Mouse (Mus musculus): ENCODE measurements at regions not wholly inside any gene's neighbourhood (a gene's known extent, or its start where the extent isn't known, plus 50 kb on each side); places are given as distances from the start of the nearest gene placed in this dataset.

DNA sequence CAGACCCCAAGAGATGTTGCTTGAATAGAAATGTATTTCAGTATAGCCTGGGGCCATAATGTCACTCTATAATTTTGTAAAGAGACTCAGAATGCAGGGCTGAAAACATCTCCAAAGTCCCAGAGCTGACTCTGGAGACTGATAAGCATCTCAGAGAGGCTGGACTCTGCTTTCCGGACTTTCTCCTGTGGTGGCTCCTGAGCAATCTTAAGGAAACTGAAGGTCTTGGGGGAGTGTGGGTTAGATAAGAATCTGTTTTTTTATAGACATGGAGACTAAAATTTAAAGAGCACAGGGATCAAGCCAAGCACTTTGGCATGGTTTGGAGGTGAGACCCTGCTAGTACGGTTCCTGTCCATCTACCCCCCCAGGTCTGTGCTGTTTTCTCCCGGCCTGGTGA, 92.7 kb upstream of the Mbip start:
- Histone ChIP-seq H3K36me3 (no peaks in the 10 kb centered on the region), H3K27ac (no peak overlapping the region), H3K4me3 (no peak overlapping the region), H3K27me3 (no peaks in the 10 kb centered on the region), H3K4me2 (no peak overlapping the region), H3K9ac (no peak overlapping the region), H3K4me1 (no peaks in the 10 kb centered on the region), H3K9me3 (no peaks in the 10 kb centered on the region)
- ATAC-seq (ENCODE audit: insufficient number of reproducible peaks, insufficient read depth, low FRiP score, low TSS enrichment, low read depth) = no peak
- 80% methylated on average over 3 of the region's 3 CpGs for WGBS

DNA sequence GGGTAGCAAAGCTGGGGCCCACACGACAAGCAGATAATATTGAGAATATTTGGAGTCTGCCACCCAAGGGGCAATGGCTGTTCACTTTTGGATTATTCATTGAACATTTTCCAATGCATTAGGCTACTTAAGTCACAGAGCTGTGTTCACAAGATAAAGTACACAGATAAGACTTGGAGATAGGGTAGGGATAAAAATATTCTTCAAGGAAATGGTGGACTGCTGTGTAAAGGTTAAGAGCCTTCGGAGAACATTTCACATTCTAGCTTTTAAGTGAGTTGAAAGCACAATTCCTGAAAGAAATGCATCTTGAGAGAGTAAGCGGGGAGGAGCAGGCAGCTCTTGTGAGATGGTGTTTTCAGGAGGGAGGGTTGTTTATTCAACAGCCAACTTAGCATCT, 92.3 kb upstream of the Mbip start:
- H3K27ac ChIP-seq = no peak overlapping the region
- no peak overlapping the region for H3K4me2 ChIP-seq
- H3K4me3 ChIP-seq = no peak overlapping the region
- H3K9me3 ChIP-seq = no peaks in the 10 kb centered on the region
- H3K4me1 ChIP-seq = no peaks in the 10 kb centered on the region
- no peak for ATAC-seq (ENCODE audit: insufficient number of reproducible peaks, insufficient read depth, low FRiP score, low TSS enrichment, low read depth)
- H3K36me3 ChIP-seq = no peaks in the 10 kb centered on the region
- H3K9ac ChIP-seq = no peak overlapping the region
- WGBS = 81% methylated on average over 3 of the region's 3 CpGs
- H3K27me3 ChIP-seq = no peaks in the 10 kb centered on the region

DNA sequence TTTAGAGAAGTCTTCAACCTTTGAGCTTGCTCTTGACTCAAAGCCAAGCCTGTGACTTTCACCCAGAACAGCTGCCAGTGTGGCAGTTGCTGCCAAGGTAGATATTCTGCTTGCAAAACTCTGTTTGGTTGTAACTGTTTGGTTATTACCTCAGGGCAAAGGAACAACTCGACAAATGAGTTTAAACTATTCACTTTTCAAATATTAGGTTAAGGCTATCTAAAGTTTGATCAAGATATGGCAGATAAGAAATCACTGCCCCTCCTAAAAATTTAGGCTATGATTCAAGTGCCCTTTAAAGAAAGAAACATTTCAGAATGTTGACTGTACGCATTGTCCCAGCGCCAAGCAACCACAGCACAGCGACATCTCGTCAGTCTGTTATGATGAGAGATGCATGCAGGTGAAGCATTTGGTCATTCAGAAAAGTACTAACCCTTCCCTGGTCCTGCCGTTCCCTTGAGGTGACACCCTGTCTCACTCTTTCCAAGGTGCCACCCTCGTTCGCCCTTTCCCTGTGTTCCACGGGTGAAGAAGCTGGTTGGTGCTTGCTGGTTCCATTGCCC, 81.1 kb upstream of the Mbip start:
- no peak overlapping the region for H3K9ac ChIP-seq

DNA sequence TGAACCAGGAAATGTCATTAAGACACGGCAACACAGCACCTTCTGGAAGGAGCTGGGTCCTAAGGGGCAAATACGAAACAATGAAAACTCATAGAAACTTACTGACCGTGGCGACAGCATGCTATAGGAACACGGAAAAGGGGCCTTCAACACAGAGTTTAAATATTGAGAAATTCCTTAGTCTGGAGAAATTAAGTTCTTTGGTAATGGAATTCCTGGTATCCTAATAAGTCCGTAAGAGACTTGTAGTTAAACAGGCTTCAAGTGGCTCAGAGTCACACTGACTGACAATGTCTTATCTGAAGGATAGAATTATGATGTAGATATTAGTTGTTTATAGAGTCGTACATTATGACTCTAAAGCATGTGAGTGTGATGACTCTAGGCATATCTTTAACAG, 70.4 kb upstream of the Mbip start:
- H3K27me3 ChIP-seq = no peaks in the 10 kb centered on the region
- no peak overlapping the region for H3K27ac ChIP-seq
- WGBS = 87% methylated on average over 7 of the region's 7 CpGs
- no peak overlapping the region for H3K4me2 ChIP-seq
- no peaks in the 10 kb centered on the region for H3K4me1 ChIP-seq
- H3K4me3 ChIP-seq = no peak overlapping the region
- ATAC-seq (ENCODE audit: insufficient number of reproducible peaks, insufficient read depth, low FRiP score, low TSS enrichment, low read depth) = no peak
- H3K36me3 ChIP-seq = no peaks in the 10 kb centered on the region
- no peaks in the 10 kb centered on the region for H3K9me3 ChIP-seq
- no peak overlapping the region for H3K9ac ChIP-seq

More for the DNA sequence above, 81.1 kb upstream of the Mbip start:
- 82% methylated on average over 9 of the region's 9 CpGs for WGBS
- no peaks in the 10 kb centered on the region for H3K27me3 ChIP-seq
- H3K27ac ChIP-seq = no peak overlapping the region
- no peak overlapping the region for H3K4me3 ChIP-seq
- no peaks in the 10 kb centered on the region for H3K4me1 ChIP-seq
- ATAC-seq (ENCODE audit: insufficient number of reproducible peaks, insufficient read depth, low FRiP score, low TSS enrichment, low read depth) = no peak
- H3K4me2 ChIP-seq = no peak overlapping the region
- no peaks in the 10 kb centered on the region for H3K36me3 ChIP-seq
- no peaks in the 10 kb centered on the region for H3K9me3 ChIP-seq

DNA sequence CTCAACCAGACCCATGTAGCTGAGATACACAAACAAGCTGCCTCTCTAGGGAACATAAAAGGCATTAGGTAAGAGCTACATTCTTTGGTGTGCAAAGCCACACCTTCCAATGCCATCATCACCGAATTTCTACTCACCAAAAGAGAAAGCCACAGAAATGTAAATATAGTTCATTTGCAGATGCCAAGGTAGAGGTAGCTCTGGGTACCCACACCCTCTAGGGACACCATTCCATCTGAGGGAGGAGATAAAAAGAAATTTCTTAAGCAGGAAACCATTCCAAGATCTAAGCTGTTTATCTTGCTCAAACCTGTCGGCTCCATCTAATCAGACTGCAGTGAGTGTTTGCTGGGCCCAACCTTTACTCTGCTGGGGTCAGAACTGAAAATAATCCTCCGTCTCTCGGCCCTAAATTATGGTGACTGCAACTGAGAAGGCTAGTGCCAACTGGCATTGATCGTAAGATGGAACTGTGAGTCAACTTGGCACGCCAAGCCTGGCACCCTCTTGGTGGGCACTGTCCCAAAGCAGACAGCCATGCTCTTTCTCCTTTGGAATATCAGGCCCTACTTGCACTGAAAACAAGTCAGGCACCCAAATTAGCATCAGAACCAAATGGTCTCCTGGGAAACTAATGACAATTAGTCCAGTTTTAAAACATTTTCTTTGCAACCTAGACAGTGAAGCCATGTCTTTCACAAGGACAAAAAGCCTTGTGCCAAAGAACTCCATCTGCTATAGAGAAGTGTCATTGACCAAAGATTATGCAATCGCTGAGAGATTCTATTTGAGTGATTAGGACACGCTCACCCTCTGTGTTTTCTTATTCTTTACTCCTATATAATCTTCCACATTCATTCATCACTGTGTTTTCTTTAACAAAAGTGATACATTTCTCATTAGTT, 69.4 kb upstream of the Mbip start:
- WGBS = 84% methylated on average over 8 of the region's 8 CpGs
- no peaks in the 10 kb centered on the region for H3K4me1 ChIP-seq
- H3K27me3 ChIP-seq = no peaks in the 10 kb centered on the region
- H3K9ac ChIP-seq = no peak overlapping the region
- no peak for ATAC-seq (ENCODE audit: insufficient number of reproducible peaks, insufficient read depth, low FRiP score, low TSS enrichment, low read depth)
- no peak overlapping the region for H3K4me2 ChIP-seq
- no peak overlapping the region for H3K27ac ChIP-seq
- H3K4me3 ChIP-seq = no peak overlapping the region
- no peaks in the 10 kb centered on the region for H3K36me3 ChIP-seq
- H3K9me3 ChIP-seq = no peaks in the 10 kb centered on the region

DNA sequence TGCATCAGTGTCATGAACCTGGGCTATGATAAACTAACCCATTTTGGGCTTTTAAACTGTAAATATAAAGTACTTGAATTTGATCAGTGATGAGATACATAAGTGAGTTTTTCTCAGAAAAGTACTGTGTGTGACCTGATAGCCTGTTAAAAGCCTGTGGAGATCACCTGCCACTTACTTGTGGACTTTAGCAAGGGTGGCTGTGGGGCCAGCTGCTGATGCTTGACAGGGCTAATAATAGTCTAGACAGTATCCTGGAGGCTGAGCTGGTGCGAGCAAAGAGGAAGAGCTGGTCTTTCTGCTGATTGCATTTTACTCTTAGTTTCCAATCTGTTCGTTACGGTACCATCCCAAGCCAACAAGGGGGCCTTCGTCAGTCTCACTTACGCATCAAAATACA, 60.0 kb upstream of the Mbip start:
- no peak for ATAC-seq (ENCODE audit: insufficient number of reproducible peaks, insufficient read depth, low FRiP score, low TSS enrichment, low read depth)
- Histone ChIP-seq H3K27me3 (no peaks in the 10 kb centered on the region), H3K9me3 (no peaks in the 10 kb centered on the region), H3K4me1 (no peaks in the 10 kb centered on the region), H3K27ac (no peak overlapping the region), H3K9ac (no peak overlapping the region), H3K4me2 (no peak overlapping the region), H3K4me3 (no peak overlapping the region), H3K36me3 (no peaks in the 10 kb centered on the region)
- 87% methylated on average over 5 of the region's 5 CpGs for WGBS

DNA sequence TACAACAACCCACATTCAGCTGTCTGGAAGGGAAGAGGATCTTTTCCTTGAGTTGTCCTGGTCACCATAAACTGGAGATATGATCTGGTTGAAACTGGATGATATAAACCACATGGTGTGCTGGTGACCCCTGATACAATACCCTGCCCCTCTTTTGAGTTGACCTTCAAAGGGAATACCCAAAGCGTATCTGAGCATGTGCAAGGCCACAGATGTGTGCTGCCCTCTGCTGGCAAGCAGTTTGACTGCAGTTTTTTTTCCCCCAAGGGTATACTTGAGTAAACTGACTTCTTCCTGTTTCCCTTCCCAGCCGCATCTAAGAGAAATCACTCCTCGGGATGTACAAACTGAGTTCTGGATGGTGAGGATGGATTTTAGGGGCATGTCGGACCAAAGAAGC, 59.1 kb upstream of the Mbip start:
- H3K9me3 ChIP-seq = no peaks in the 10 kb centered on the region
- H3K36me3 ChIP-seq = no peaks in the 10 kb centered on the region
- H3K4me1 ChIP-seq = no peaks in the 10 kb centered on the region
- H3K4me3 ChIP-seq = no peak overlapping the region
- H3K9ac ChIP-seq = no peak overlapping the region
- no peak overlapping the region for H3K4me2 ChIP-seq
- 30% methylated on average over 4 of the region's 4 CpGs for WGBS
- no peak for ATAC-seq (ENCODE audit: insufficient number of reproducible peaks, insufficient read depth, low FRiP score, low TSS enrichment, low read depth)
- no peaks in the 10 kb centered on the region for H3K27me3 ChIP-seq
- H3K27ac ChIP-seq = no peak overlapping the region

DNA sequence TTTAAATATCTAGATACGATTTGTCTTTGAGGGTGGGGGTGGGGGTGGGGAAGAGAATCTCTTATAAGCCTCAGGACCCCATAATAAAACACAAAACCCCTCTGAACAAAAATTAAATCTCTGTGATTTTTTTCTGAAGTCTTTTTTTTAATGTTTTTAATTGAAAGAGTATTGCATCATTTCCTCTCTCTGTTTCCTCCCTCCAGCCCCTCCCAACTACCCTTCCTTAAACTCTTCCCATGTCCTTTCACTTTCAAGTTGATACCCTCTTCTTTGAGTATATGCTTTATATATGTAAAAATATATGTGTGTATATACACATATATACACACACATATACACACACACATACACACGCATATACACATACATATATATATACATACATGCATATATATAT, 58.6 kb upstream of the Mbip start:
- no peak for ATAC-seq (ENCODE audit: insufficient number of reproducible peaks, insufficient read depth, low FRiP score, low TSS enrichment, low read depth)
- WGBS = 85% methylated on average over 2 of the region's 2 CpGs

DNA sequence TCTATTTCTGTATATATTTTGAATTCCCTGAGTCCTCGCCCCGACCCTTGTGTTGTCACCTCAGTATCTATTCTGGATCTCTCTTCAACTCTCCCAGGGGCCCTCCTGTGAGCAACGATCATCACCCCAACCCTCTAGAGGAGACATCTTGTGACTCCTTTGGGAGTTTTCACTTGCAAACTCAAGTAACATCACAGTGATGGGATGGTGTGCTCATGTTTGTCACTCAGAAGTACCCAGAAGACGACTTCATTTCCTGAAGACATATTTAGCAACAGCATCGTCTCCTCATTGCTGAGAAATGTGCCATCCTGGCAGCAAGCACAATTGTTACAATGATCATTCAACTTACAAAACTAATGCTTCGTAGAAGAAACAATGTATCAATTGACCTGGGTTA, 57.9 kb upstream of the Mbip start:
- H3K36me3 ChIP-seq = no peaks in the 10 kb centered on the region
- 85% methylated on average over 6 of the region's 6 CpGs for WGBS
- no peak overlapping the region for H3K9ac ChIP-seq
- H3K27ac ChIP-seq = no peak overlapping the region
- H3K9me3 ChIP-seq = no peaks in the 10 kb centered on the region
- no peak overlapping the region for H3K4me3 ChIP-seq
- H3K4me1 ChIP-seq = no peaks in the 10 kb centered on the region
- no peak overlapping the region for H3K4me2 ChIP-seq
- ATAC-seq (ENCODE audit: insufficient number of reproducible peaks, insufficient read depth, low FRiP score, low TSS enrichment, low read depth) = no peak
- no peaks in the 10 kb centered on the region for H3K27me3 ChIP-seq

More for the DNA sequence above, 58.6 kb upstream of the Mbip start:
- H3K27me3 ChIP-seq = no peaks in the 10 kb centered on the region
- H3K4me3 ChIP-seq = no peak overlapping the region
- H3K27ac ChIP-seq = no peak overlapping the region
- H3K4me1 ChIP-seq = no peaks in the 10 kb centered on the region
- H3K4me2 ChIP-seq = no peak overlapping the region
- H3K9ac ChIP-seq = no peak overlapping the region
- no peaks in the 10 kb centered on the region for H3K9me3 ChIP-seq
- no peaks in the 10 kb centered on the region for H3K36me3 ChIP-seq

DNA sequence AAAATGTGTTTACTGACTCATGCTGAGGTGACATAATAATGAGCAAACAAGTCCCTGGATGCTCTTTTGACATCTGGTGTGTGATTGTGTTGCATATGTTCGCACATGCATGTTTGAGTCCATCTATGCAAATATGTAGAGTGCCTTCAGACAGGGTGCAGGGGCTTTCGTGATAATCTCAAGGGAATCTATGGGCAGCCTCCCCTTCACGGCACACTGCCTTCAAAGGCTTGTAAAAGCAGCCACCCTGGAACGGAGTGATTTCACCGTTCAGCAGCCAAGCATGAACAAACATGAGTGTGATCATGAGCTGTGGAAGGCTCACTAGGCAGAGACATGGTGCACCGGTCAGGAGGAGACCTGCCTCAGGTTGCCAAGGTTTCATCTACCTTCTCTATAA, 57.1 kb upstream of the Mbip start:
- WGBS = 81% methylated on average over 6 of the region's 6 CpGs
- H3K4me1 ChIP-seq = no peaks in the 10 kb centered on the region
- no peaks in the 10 kb centered on the region for H3K36me3 ChIP-seq
- H3K9me3 ChIP-seq = no peaks in the 10 kb centered on the region
- H3K4me3 ChIP-seq = no peak overlapping the region
- no peak overlapping the region for H3K27ac ChIP-seq
- H3K9ac ChIP-seq = no peak overlapping the region
- no peaks in the 10 kb centered on the region for H3K27me3 ChIP-seq
- ATAC-seq (ENCODE audit: insufficient number of reproducible peaks, insufficient read depth, low FRiP score, low TSS enrichment, low read depth) = no peak
- H3K4me2 ChIP-seq = no peak overlapping the region

DNA sequence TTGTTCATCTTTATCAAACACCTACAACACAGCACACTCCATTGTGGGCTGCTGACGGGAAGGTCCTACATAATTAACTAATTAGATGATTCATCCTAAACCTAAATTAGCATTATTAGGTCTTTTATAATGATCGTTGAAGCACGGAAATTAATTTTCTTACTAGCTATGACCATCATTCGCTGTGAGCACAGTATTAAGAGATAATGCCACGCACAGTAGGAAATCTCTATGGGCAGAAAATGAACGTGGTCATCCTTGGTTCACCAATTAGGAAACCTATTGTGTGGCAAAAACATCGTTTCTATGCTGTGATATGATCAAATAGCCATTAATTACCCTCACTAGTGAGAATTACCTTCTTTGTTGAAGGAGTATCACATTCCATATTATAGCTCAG, 56.4 kb upstream of the Mbip start:
- no peaks in the 10 kb centered on the region for H3K27me3 ChIP-seq
- 72% methylated on average over 7 of the region's 7 CpGs for WGBS
- H3K9ac ChIP-seq = no peak overlapping the region
- ATAC-seq (ENCODE audit: insufficient number of reproducible peaks, insufficient read depth, low FRiP score, low TSS enrichment, low read depth) = no peak
- no peak overlapping the region for H3K27ac ChIP-seq
- no peak overlapping the region for H3K4me3 ChIP-seq
- H3K4me2 ChIP-seq = no peak overlapping the region
- no peaks in the 10 kb centered on the region for H3K36me3 ChIP-seq
- no peaks in the 10 kb centered on the region for H3K9me3 ChIP-seq
- no peaks in the 10 kb centered on the region for H3K4me1 ChIP-seq
